Mouse (Mus musculus) lung, adult 2 months (tissue): ENCODE measurements around the gene Gse1. TPM values are rescaled to one million over a fixed set of nuclear protein-coding genes. Genes with fewer than 3 reads are reported as not detected.

Experiments used
- DNase-seq: peaks from one replicate; pipeline ENCODE4 v3.0.0; 2022
- H3K4me1 ChIP-seq: fragments of 200-500 bp; 2 replicates; pipeline ENCODE4 v1.6.1; 2011; ENCODE audit warnings: low read length; ENCODE audit not compliant: control insufficient read depth, insufficient read depth
- H3K4me3 ChIP-seq: fragments of 200-500 bp; replicated peaks from 2 replicates; pipeline ENCODE3; 2011; ENCODE audit warnings: low read depth, mild to moderate bottlenecking, control low read depth, low read length; ENCODE audit errors: extremely low read depth
- CTCF ChIP-seq: fragments of 200-500 bp; IDR thresholded peaks from 2 replicates; pipeline ENCODE4 v1.5.1; 2011; ENCODE audit warnings: mild to moderate bottlenecking, low read length, control low read depth; ENCODE audit not compliant: insufficient read depth
- POLR2A ChIP-seq: fragments of 200-500 bp; IDR thresholded peaks from 2 replicates; pipeline ENCODE4 v1.6.1; 2011; ENCODE audit warnings: low read depth, mild to moderate bottlenecking, control low read depth, low read length, borderline replicate concordance; ENCODE audit errors: extremely low read depth
- WGBS: fragments of 180-500 bp; shearing (Covaris S2); methylation state at CpG from one replicate; pipeline ENCODE4 v1.1.7; 2018; 5-methylcytosine and 5-hydroxymethylcytosine counted together
- polyA plus RNA-seq: library from polyadenylated mRNA; depleted of rRNA; stranded (reverse); fragments of >200 nt; gene quantifications from 2 replicates; pipeline ENCODE4 v1.2.3, GENCODE M21; 2012

Gse1 gene
- polyA plus RNA-seq, 1 experiment, result 35.6 TPM

DNA sequence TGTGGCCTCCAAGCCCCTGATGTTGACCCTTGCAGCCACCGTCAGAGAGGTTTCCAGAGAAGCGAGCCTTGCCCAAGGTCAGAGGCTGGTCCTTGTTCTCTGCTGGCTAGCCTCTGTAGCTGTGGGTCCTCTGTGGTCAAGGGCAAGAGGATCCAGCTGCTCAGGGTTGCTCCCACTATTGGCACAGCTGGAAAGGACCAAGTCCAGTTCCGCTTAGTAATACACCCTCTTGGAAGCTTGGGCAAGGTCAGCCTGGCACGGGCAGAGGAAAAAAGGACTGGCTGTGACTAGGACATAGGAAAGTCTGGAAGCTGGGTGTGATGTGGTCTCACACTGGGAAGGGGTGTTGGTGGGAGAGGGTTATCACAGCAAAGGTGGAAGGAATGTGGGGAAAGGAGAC is 220.9 kb downstream of the Gse1 start:
- DNase-seq, result no peak
- WGBS, result 79% methylated on average over 4 of the region's 4 CpGs
- TF ChIP-seq POLR2A (no peak), CTCF (no peak)
- no peak overlapping the region for H3K4me3 ChIP-seq
- no peaks in the 10 kb centered on the region for H3K4me1 ChIP-seq

DNA sequence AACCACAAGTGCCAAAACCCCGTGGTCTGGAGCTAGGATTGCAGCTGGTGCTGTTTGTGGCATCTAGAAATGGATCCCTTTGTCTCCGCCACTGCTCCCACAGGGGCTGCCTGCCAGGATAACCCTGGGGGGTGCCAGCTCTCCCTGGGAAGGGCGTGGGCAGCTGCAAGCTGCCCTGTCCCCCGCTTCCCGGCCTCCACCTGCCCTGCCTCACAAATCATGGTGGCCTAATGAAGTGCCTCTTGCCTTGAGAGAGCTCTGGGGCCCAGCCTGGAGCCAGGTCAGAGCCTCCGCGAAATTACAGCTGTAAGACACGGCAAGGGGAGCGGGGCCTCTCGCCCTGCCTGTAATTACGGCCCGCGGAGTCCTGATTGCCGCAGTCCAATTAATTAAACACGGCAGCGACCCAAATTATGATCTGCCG is 221.4 kb downstream of the Gse1 start:
- WGBS, result 59% methylated on average over 17 of the region's 17 CpGs
- TF ChIP-seq POLR2A (no peak), CTCF (no peak)
- no peak overlapping the region for H3K4me3 ChIP-seq
- H3K4me1 ChIP-seq, result no peaks in the 10 kb centered on the region
- DNase-seq, result no peak

DNA sequence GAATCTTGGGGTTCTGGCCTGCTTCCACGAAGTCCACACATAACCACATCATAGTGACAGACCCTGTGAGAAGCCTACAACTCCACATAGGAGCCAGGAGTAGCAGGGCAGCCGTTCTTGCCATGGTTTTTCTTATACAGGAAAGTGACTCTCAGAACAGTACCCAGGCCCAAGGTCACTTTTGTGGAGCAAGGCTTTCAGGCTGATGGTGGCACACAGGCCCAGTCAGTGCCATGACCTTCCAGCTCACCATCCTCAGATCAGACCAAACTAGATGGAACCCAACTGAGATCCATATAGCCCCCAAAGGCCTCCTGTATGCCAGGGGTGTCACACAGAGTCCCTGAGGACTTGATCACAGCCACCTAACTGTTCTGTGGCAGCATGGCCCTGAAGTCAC is 223.9 kb downstream of the Gse1 start:
- TF ChIP-seq POLR2A (no peak), CTCF (no peak)
- no peak overlapping the region for H3K4me3 ChIP-seq
- H3K4me1 ChIP-seq, result peaks cover 6% of the 10 kb centered on the region; the same call in 1 of the 2 replicates
- WGBS, result 79% methylated on average over 2 of the region's 2 CpGs
- DNase-seq, result no peak

DNA sequence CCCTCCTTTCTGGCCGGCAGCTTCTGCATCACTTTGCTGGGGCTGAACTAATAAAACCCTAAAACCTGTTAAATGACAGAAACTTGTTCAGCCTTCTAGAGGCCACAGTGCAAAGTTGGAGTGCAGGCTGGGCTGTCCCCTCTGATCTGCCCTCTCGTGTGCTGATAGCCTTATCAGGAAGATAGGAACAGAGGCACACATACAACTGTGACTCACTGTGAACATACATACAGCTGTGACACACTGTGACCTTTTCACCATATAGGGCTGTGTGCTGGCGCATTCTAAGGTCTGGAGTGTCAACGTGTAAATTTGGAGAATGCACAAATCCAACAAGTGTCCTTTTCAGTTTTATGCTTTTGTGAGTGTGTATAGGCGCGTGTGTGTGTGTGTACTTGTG is 226.1 kb downstream of the Gse1 start:
- WGBS, result 69% methylated on average over 6 of the region's 6 CpGs
- no peak for DNase-seq
- no peak for TF ChIP-seq CTCF
- no peak for TF ChIP-seq POLR2A
- Histone ChIP-seq H3K4me3 (no peak overlapping the region), H3K4me1 (peaks cover 6% of the 10 kb centered on the region)

DNA sequence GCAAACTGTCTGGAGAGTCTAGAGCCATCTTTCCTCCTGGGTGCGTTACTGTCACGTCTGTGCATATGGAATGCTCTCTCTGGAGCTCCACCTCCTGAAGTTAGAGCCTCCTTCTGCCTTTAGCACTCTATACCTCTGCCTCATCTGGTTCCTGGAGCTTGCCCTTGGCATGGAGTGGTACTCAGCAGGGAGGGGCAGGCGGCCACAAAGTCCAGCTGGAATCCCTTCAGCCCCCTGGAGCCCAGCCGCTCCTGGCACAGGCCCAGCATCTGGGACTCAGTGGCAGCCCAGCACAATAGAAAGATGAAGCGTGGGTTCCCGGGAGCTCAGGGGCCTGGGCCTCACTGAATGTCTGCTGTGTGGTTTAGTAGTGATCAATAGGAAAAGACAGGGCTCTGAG is 232.1 kb downstream of the Gse1 start:
- peaks cover 22% of the 10 kb centered on the region for H3K4me1 ChIP-seq
- DNase-seq, result no peak
- no peak for TF ChIP-seq CTCF
- no peak for TF ChIP-seq POLR2A
- no peak overlapping the region for H3K4me3 ChIP-seq
- WGBS, result 43% methylated on average over 6 of the region's 6 CpGs

DNA sequence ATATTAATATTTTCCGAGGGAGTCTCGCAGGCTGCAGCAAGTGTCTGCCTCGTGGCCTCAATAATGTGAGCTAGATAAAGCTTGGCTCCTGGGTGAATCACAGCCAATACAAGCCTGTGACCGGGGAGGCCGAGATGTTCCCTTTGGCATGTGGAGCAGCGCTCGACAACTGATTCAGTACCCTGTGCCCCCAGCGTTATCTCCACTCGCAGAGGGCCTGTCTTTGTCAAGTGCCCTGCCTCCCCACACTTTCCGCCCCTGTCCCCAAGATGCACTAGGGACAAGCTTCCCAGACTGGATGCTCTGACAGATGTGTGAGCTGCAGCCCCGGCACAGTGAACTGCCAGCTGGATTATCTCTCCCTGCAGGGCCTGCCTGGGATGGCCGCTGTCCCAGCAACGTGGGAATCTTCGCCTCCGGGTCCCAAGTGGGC is 233.9 kb downstream of the Gse1 start:
- TF ChIP-seq POLR2A, result no peak
- no peak for DNase-seq
- peaks cover 19% of the 10 kb centered on the region for H3K4me1 ChIP-seq
- WGBS, result 58% methylated on average over 15 of the region's 15 CpGs
- no peak overlapping the region for H3K4me3 ChIP-seq

DNA sequence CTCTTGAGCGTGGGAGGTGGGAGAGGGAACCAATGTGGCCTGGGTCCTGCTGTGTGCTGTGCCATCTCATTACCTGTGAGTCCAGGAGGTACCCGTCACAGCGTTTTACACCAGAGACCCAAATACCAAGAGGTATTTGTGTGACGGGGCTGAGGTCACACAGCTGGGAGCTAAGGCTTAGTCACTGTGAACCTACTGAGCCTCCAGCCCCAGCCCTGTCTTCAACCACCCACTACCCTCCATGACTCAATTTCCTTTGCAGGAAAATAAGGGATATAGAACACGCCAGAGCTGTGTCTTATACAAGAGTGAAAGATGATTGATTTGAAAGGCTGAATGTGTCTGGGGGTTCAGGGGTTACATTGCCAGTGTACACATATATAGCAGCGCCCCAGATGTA is 234.4 kb downstream of the Gse1 start:
- Histone ChIP-seq H3K4me1 (peaks cover 19% of the 10 kb centered on the region), H3K4me3 (no peak overlapping the region)
- TF ChIP-seq CTCF, result no peak
- no peak for TF ChIP-seq POLR2A
- no peak for DNase-seq
- 84% methylated on average over 6 of the region's 6 CpGs for WGBS

DNA sequence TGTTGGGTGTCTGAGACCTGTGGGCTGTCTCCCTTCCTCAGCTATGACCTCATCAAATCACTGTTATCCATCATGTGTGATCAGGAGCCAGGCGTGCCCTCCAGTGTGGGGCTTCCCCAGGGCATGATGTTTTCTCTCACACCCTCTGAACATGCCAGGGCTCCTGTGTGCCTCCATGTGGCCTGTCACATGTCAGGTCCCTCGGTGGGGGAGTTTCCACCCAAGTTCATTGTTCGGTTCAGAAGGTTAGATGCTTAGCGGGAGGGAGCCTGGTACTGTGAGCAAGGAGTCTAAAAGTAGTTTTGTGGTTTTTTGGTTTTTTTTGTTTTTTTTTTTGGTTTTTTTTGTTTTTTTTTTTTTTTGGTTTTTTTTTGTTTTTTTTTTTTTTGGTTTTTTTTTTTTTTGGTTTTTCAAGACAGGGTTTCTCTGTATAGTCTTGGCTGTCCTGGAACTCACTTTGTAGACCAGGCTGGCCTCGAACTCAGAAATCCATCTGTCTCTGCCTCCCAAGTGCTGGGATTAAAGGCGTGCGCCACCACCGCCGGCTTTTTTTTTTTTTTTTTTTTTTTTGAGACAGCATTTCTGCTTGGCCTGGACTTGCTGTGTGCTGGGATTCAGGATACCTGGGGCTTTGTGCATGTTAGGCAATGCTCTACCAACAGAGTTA is 235.8 kb downstream of the Gse1 start:
- no peak for DNase-seq
- WGBS, result 84% methylated on average over 6 of the region's 9 CpGs
- TF ChIP-seq POLR2A (no peak), CTCF (no peak)
- Histone ChIP-seq H3K4me3 (no peak overlapping the region), H3K4me1 (peaks cover 19% of the 10 kb centered on the region)

DNA sequence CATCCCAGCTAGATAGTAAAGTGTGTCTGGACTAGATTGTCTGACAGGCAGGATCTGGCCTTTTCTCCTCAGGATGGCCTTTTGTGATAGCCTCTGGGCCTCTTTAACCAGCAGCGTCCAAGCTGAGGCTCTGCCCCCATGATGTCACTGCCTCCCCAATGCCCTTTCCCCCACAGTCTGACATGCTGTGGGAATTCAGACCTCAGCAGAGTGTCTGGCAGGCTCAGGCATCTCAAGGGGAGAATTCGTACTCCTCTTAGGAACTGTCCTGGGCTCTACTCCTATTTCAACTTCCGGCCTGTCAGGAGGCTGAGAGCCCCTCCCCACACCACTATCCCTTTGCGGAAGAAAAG is 236.3 kb downstream of the Gse1 start:
- no peak for TF ChIP-seq POLR2A
- no peak for TF ChIP-seq CTCF
- DNase-seq, result no peak
- WGBS, result 78% methylated on average over 4 of the region's 4 CpGs
- H3K4me1 ChIP-seq, result peaks cover 17% of the 10 kb centered on the region
- no peak overlapping the region for H3K4me3 ChIP-seq

DNA sequence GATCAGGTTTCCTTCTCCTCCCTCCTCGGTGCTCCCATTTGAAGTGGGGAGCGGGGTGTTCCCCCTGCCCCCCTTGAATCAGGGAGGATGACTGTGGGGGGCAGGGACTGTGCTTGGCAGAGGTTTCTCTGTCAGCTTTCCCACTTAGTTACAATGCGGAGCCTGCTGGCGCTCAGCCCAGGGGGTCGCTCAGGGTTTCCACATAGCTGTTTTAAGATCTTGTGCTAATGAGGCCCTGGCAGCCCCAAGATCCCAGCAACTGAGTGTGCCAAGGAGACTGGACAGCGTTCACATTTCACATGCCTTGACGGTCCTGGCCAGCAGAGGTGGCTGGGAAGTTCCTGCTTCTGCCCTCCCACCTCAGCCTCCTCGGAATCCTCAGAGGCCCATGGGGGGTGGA is 237.5 kb downstream of the Gse1 start:
- Histone ChIP-seq H3K4me1 (peaks cover 7% of the 10 kb centered on the region), H3K4me3 (no peak overlapping the region)
- TF ChIP-seq POLR2A (no peak), CTCF (no peak)
- 41% methylated on average over 8 of the region's 8 CpGs for WGBS
- DNase-seq, result no peak

DNA sequence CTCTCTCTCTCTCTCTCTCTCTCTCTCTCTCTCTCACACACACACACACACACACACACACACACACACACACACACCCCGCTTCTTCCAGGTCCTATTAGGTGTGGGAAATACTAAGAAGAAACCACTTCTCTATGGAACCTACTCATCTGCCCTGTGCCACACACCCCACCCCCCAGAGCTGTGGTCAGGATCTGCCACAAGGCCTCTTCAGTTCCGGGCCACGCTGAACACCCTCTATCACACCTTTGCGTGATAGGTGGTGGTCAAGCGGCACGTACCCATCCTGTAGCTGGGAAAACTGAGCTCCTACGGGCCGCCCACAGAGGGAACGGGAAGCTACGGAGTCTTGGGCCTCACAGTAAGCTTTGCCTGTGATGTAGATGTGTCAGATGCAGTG is 238.0 kb downstream of the Gse1 start:
- Histone ChIP-seq H3K4me3 (no peak overlapping the region), H3K4me1 (peaks cover 5% of the 10 kb centered on the region)
- no peak for DNase-seq
- WGBS, result 78% methylated on average over 10 of the region's 10 CpGs
- TF ChIP-seq CTCF (no peak), POLR2A (no peak)
